Mouse (Mus musculus) midbrain, embryonic 13.5 days (tissue): Measurements from ENCODE around the gene Kdelr2. TPM values are rescaled to one million over a fixed set of nuclear protein-coding genes. Genes with fewer than 3 reads are reported as not detected.

Experiments used
- ATAC-seq: fragments of 200-750 bp; cut with Nextera tagmentation; 2 replicates; pipeline ENCODE4 v1.8.0; 2017; ENCODE audit warnings: mild to moderate bottlenecking, moderate TSS enrichment, moderate library complexity
- H3K27ac ChIP-seq: fragments of 300-500 bp; sonication (generic); 2 replicates; pipeline ENCODE4 v1.5.1; 2015; ENCODE audit warnings: inconsistent platforms, mild to moderate bottlenecking, moderate library complexity
- H3K27me3 ChIP-seq: fragments of 300-500 bp; sonication (generic); 2 replicates; pipeline ENCODE4 v1.6.1; 2015; ENCODE audit warnings: mild to moderate bottlenecking, inconsistent platforms
- H3K36me3 ChIP-seq: fragments of 300-500 bp; sonication (generic); 2 replicates; pipeline ENCODE4 v1.6.1; 2015; ENCODE audit warnings: mild to moderate bottlenecking, inconsistent platforms
- H3K4me1 ChIP-seq: fragments of 300-500 bp; sonication (generic); replicated peaks from 2 replicates; pipeline ENCODE4 v1.6.1; 2015; ENCODE audit warnings: inconsistent platforms
- H3K4me2 ChIP-seq: fragments of 300-500 bp; sonication (generic); replicated peaks from 2 replicates; pipeline ENCODE4 v1.6.1; 2015; ENCODE audit warnings: moderate library complexity, mild to moderate bottlenecking, inconsistent platforms
- H3K4me3 ChIP-seq: fragments of 300-500 bp; sonication (generic); replicated peaks from 2 replicates; pipeline ENCODE4 v1.5.1; 2015; ENCODE audit warnings: mild to moderate bottlenecking, inconsistent platforms
- H3K9ac ChIP-seq: fragments of 300-500 bp; sonication (generic); replicated peaks from 2 replicates; pipeline ENCODE4 v1.6.1; 2015; ENCODE audit warnings: mild to moderate bottlenecking, inconsistent platforms
- H3K9me3 ChIP-seq: fragments of 300-500 bp; sonication (generic); 2 replicates; pipeline ENCODE4 v1.6.1; 2016; ENCODE audit warnings: mild to moderate bottlenecking, inconsistent platforms
- WGBS: fragments of 180-500 bp; shearing (Covaris S2); methylation state at CpG from one replicate; pipeline ENCODE4 v1.1.7; 2015; 5-methylcytosine and 5-hydroxymethylcytosine counted together
- polyA plus RNA-seq: library from polyadenylated mRNA; unstranded; fragments of >200 nt; fragmentation: Nextera tagmentation; extraction: Ambion mirVana; gene quantifications from 2 replicates; pipeline ENCODE4 v1.2.1, GENCODE M21; 2015

Kdelr2 gene
- 138 and 141 TPM in 2 replicates for polyA plus RNA-seq

GRCm38 (mm10) chr5:143403221-143404147, at the start of gene Kdelr2:
TSS of gene Kdelr2 (plus strand) at chr5:143403838.
- WGBS = 1% methylated on average over 72 of the region's 72 CpGs

DNA sequence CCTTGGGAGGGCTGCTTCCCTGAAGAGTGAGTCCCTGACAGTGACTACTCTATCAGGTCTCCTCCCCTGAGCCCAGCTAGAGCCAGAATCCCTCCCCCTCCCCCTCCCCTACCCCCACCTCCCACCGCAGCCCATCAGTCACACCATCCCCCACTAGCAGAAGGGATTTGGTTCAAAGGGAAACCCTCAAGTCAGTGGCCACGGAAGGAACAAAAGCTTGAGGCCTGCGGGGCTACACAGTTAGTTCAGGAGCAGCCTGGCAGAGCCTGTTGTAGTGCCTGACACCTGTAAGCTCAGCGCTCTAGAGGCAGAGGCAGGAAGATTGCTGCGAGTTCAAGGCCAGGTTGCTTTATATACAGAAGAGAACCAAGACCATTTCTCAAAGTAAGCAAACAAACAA, 47.6 kb upstream of the Kdelr2 start:
- H3K4me3 ChIP-seq = no peak overlapping the region
- no peaks in the 10 kb centered on the region for H3K36me3 ChIP-seq
- 33% methylated on average over 5 of the region's 5 CpGs for WGBS
- no peak overlapping the region for H3K9ac ChIP-seq
- H3K9me3 ChIP-seq = 0 out of 2 replicates have a peak, but pooled peaks cover 8% of the 10 kb centered on the region
- peaks cover 6% of the 10 kb centered on the region for H3K4me1 ChIP-seq
- no peak overlapping the region for H3K4me2 ChIP-seq
- no peak overlapping the region for H3K27ac ChIP-seq
- peaks cover 20% of the 10 kb centered on the region for H3K27me3 ChIP-seq
- no peak for ATAC-seq

More at GRCm38 (mm10) chr5:143403221-143404147, at the start of gene Kdelr2:
- Histone ChIP-seq H3K9me3 (no peaks in the 10 kb centered on the region), H3K4me2 (peak within 1 kb of the TSS; percentile 91), H3K36me3 (peaks cover 20% of the 10 kb centered on the region; the same call in 1 of the 2 replicates), H3K9ac (peak within 1 kb of the TSS; percentile 93), H3K4me1 (peaks cover 29% of the 10 kb centered on the region), H3K4me3 (peak within 1 kb of the TSS; percentile 98), H3K27ac (peak within 1 kb of the TSS; percentile 77), H3K27me3 (no peaks in the 10 kb centered on the region)
- ATAC-seq = peak; percentile 96

DNA sequence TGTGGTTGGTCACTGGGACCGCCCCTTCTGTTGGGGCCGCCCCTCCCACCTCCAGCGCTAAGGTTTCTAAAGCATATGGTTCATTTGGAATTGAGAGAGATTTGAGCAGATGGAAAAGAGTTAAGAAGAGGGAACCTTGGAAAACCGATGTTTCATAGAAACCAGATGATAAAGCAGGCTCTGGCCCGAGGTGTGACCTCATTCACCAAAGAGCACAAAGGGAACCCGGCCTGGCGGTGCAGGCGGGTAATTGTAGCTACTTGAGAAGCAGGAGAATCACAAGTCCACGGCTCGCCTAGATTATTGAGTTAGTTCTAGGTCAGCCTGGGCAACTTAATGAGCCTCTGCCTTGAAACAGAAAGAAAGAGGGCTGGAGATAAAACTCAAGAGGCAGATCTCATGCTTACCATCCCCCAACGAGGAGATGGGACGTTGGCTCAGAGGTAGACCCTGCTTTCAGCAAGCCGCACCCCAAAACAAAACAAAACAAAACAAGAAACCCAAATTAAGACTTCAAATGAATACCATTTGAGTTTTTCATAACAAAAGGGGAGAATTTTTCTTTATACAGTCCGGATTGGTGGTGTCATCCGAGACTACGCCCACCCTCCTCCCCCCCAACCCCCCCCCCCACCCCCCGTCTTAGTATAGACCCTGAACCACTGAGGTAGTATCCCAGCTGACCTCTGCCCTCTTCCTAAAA, 46.8 kb upstream of the Kdelr2 start, which contains the start of gene Grid2ip:
Gene Grid2ip (plus strand): TSS at position 653 of the 703 bp plus-strand sequence.
- no peaks in the 10 kb centered on the region for H3K36me3 ChIP-seq
- peak within 1 kb of the TSS; percentile 47 for H3K4me2 ChIP-seq
- 0 out of 2 replicates have a peak, but pooled peaks cover 8% of the 10 kb centered on the region for H3K9me3 ChIP-seq
- WGBS = 13% methylated on average over 17 of the region's 17 CpGs
- H3K4me1 ChIP-seq = peaks cover 6% of the 10 kb centered on the region
- peak within 1 kb of the TSS; percentile 24 for H3K4me3 ChIP-seq
- H3K27me3 ChIP-seq = peaks cover 20% of the 10 kb centered on the region
- H3K27ac ChIP-seq = no peak within 1 kb of the TSS
- H3K9ac ChIP-seq = 0 out of 2 replicates have a peak within 1 kb of the TSS, but pooled peaks have one; percentile 39
- no peak for ATAC-seq

DNA sequence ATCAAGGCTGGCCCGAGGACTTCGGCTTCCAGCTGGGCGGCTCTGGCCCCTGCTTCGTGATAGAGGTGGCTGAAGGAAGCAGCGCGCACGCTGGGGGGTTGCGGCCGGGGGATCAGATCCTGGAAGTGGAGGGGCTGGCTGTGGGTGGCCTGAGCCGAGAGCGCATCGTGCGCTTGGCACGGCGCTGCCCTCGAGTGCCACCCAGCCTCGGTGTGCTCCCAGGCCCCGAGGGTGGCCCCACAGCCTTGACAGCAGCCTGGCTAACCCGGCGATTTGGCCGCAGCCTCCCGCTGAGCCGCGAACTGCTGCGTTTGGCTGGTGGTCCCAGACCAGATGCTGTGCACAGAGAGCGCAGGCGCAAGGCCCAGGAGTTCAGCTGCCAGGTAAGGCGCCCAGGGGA, 46.1 kb upstream of the Kdelr2 start:
- Histone ChIP-seq H3K4me3 (peak overlapping the region; percentile 24), H3K4me1 (peaks cover 6% of the 10 kb centered on the region), H3K27me3 (peaks cover 23% of the 10 kb centered on the region), H3K36me3 (no peaks in the 10 kb centered on the region), H3K4me2 (peak overlapping the region; percentile 47), H3K9me3 (0 out of 2 replicates have a peak, but pooled peaks cover 4% of the 10 kb centered on the region), H3K9ac (0 out of 2 replicates have a peak overlapping the region, but pooled peaks have one; percentile 39), H3K27ac (no peak overlapping the region)
- 7% methylated on average over 27 of the region's 28 CpGs for WGBS
- peak; percentile 11; the same call in 1 of the 2 replicates for ATAC-seq

GRCm38 (mm10) chr5:143359263-143359662, 44.4 kb upstream of the Kdelr2 start:
- no peak overlapping the region for H3K9ac ChIP-seq
- no peak for ATAC-seq
- peaks cover 23% of the 10 kb centered on the region for H3K27me3 ChIP-seq
- H3K36me3 ChIP-seq = no peaks in the 10 kb centered on the region
- no peaks in the 10 kb centered on the region for H3K9me3 ChIP-seq
- H3K27ac ChIP-seq = no peak overlapping the region
- peaks cover 16% of the 10 kb centered on the region for H3K4me1 ChIP-seq
- WGBS = 37% methylated on average over 7 of the region's 7 CpGs
- no peak overlapping the region for H3K4me3 ChIP-seq
- no peak overlapping the region for H3K4me2 ChIP-seq

- H3K4me1 ChIP-seq = peaks cover 22% of the 10 kb centered on the region
- H3K4me3 ChIP-seq = no peak overlapping the region
- H3K36me3 ChIP-seq = no peaks in the 10 kb centered on the region
- WGBS = 54% methylated on average over 5 of the region's 5 CpGs
- H3K27ac ChIP-seq = no peak overlapping the region
- no peak overlapping the region for H3K4me2 ChIP-seq
- H3K9ac ChIP-seq = no peak overlapping the region
- H3K27me3 ChIP-seq = peaks cover 29% of the 10 kb centered on the region
- no peak for ATAC-seq
- no peaks in the 10 kb centered on the region for H3K9me3 ChIP-seq
Observed at GRCm38 (mm10) chr5:143360000-143360399, 43.6 kb upstream of the Kdelr2 start.

- Histone ChIP-seq H3K27me3 (peaks cover 41% of the 10 kb centered on the region), H3K4me3 (no peak overlapping the region), H3K4me2 (no peak overlapping the region), H3K9me3 (no peaks in the 10 kb centered on the region), H3K9ac (no peak overlapping the region), H3K36me3 (no peaks in the 10 kb centered on the region), H3K4me1 (peaks cover 22% of the 10 kb centered on the region), H3K27ac (no peak overlapping the region)
- WGBS = 61% methylated on average over 7 of the region's 7 CpGs
- ATAC-seq = no peak
Observed at GRCm38 (mm10) chr5:143361428-143361827, 42.2 kb upstream of the Kdelr2 start.

GRCm38 (mm10) chr5:143363678-143364615, 39.7 kb upstream of the Kdelr2 start:
- no peak overlapping the region for H3K27ac ChIP-seq
- peak overlapping the region; percentile 92 for H3K4me2 ChIP-seq
- WGBS = 1% methylated on average over 47 of the region's 47 CpGs
- H3K4me1 ChIP-seq = peaks cover 16% of the 10 kb centered on the region
- no peaks in the 10 kb centered on the region for H3K36me3 ChIP-seq
- H3K27me3 ChIP-seq = peaks cover 40% of the 10 kb centered on the region
- no peaks in the 10 kb centered on the region for H3K9me3 ChIP-seq
- H3K9ac ChIP-seq = peak overlapping the region; percentile 70
- peak overlapping the region; percentile 51 for H3K4me3 ChIP-seq
- ATAC-seq = peak; percentile 72

- Histone ChIP-seq H3K36me3 (no peaks in the 10 kb centered on the region), H3K9me3 (no peaks in the 10 kb centered on the region), H3K4me3 (no peak overlapping the region), H3K9ac (no peak overlapping the region), H3K4me2 (no peak overlapping the region), H3K27ac (no peak overlapping the region), H3K27me3 (peaks cover 76% of the 10 kb centered on the region), H3K4me1 (peaks cover 29% of the 10 kb centered on the region)
- 75% methylated on average over 3 of the region's 3 CpGs for WGBS
- ATAC-seq = no peak
Observed at GRCm38 (mm10) chr5:143367931-143368330, 35.7 kb upstream of the Kdelr2 start.

GRCm38 (mm10) chr5:143369611-143370255, 33.9 kb upstream of the Kdelr2 start:
- Histone ChIP-seq H3K4me2 (peak overlapping the region; percentile 52), H3K9me3 (no peaks in the 10 kb centered on the region), H3K9ac (peak overlapping the region; percentile 39; the same call in 1 of the 2 replicates), H3K4me3 (peak overlapping the region; percentile 32), H3K4me1 (peaks cover 16% of the 10 kb centered on the region), H3K27me3 (peaks cover 91% of the 10 kb centered on the region), H3K27ac (no peak overlapping the region), H3K36me3 (no peaks in the 10 kb centered on the region)
- ATAC-seq = no peak
- 1% methylated on average over 36 of the region's 36 CpGs for WGBS
